Mouse (Mus musculus): ENCODE data around the gene Atp13a2. TPM values are rescaled to one million over a fixed set of nuclear protein-coding genes. Genes with fewer than 3 reads are reported as not detected.
A peak's percentile ranks its signal among the peaks of the same experiment; 100 is the strongest.

Gene Atp13a2
- polyA plus RNA-seq, 1 experiment from 2014 or later = 41.7 TPM

- Histone ChIP-seq H3K4me2 (ENCODE audit: low read depth, low read length) (no peak overlapping the region), H3K27me3 (ENCODE audit: control insufficient read depth, insufficient read depth, low read length) (no peaks in the 10 kb centered on the region), H3K4me3 (replicated peaks; ENCODE audit: low read length) (no peak overlapping the region), H3K4me1 (ENCODE audit: control insufficient read depth, insufficient read depth, low read length) (no peaks in the 10 kb centered on the region), H3K9me3 (replicated peaks; ENCODE audit: control insufficient read depth, low read length) (no peaks in the 10 kb centered on the region), H3K27ac (ENCODE audit: low read length) (no peak overlapping the region), H3K36me3 (ENCODE audit: control insufficient read depth, insufficient read depth, low read length) (no peaks in the 10 kb centered on the region), H3K9ac (ENCODE audit: low read length) (no peak overlapping the region)
- no peak for ATAC-seq (ENCODE audit: insufficient read depth, low FRiP score)
- WGBS = 74% methylated on average over 8 of the region's 8 CpGs
Observed at GRCm38 (mm10) chr4:140949052-140949451, 37.6 kb upstream of the Atp13a2 start.

GRCm38 (mm10) chr4:140949616-140950015 lies 37.1 kb upstream of the Atp13a2 start:
- H3K4me3 ChIP-seq (replicated peaks; ENCODE audit: low read length) = no peak overlapping the region
- H3K4me2 ChIP-seq (ENCODE audit: low read depth, low read length) = no peak overlapping the region
- H3K27ac ChIP-seq (ENCODE audit: low read length) = no peak overlapping the region
- no peaks in the 10 kb centered on the region for H3K36me3 ChIP-seq (ENCODE audit: control insufficient read depth, insufficient read depth, low read length)
- no peaks in the 10 kb centered on the region for H3K9me3 ChIP-seq (replicated peaks; ENCODE audit: control insufficient read depth, low read length)
- H3K9ac ChIP-seq (ENCODE audit: low read length) = no peak overlapping the region
- H3K4me1 ChIP-seq (ENCODE audit: control insufficient read depth, insufficient read depth, low read length) = no peaks in the 10 kb centered on the region
- no peak for ATAC-seq (ENCODE audit: insufficient read depth, low FRiP score)
- 80% methylated on average over 16 of the region's 16 CpGs for WGBS
- H3K27me3 ChIP-seq (ENCODE audit: control insufficient read depth, insufficient read depth, low read length) = no peaks in the 10 kb centered on the region

GRCm38 (mm10) chr4:140950574-140950973 lies 36.1 kb upstream of the Atp13a2 start:
- ATAC-seq (ENCODE audit: insufficient read depth, low FRiP score) = no peak
- Histone ChIP-seq H3K27ac (ENCODE audit: low read length) (no peak overlapping the region), H3K4me3 (replicated peaks; ENCODE audit: low read length) (no peak overlapping the region), H3K36me3 (ENCODE audit: control insufficient read depth, insufficient read depth, low read length) (no peaks in the 10 kb centered on the region), H3K9me3 (replicated peaks; ENCODE audit: control insufficient read depth, low read length) (no peaks in the 10 kb centered on the region), H3K27me3 (ENCODE audit: control insufficient read depth, insufficient read depth, low read length) (no peaks in the 10 kb centered on the region), H3K4me1 (ENCODE audit: control insufficient read depth, insufficient read depth, low read length) (no peaks in the 10 kb centered on the region), H3K4me2 (ENCODE audit: low read depth, low read length) (no peak overlapping the region), H3K9ac (ENCODE audit: low read length) (no peak overlapping the region)
- 70% methylated on average over 3 of the region's 3 CpGs for WGBS

- Histone ChIP-seq H3K36me3 (ENCODE audit: control insufficient read depth, insufficient read depth, low read length) (no peaks in the 10 kb centered on the region), H3K4me1 (ENCODE audit: control insufficient read depth, insufficient read depth, low read length) (peaks cover 4% of the 10 kb centered on the region; the same call in 1 of the 2 replicates), H3K9me3 (replicated peaks; ENCODE audit: control insufficient read depth, low read length) (no peaks in the 10 kb centered on the region), H3K27me3 (ENCODE audit: control insufficient read depth, insufficient read depth, low read length) (no peaks in the 10 kb centered on the region; the same call in 1 of the 2 replicates), H3K9ac (ENCODE audit: low read length) (no peak overlapping the region), H3K27ac (ENCODE audit: low read length) (no peak overlapping the region; the same call in 1 of the 2 replicates), H3K4me2 (ENCODE audit: low read depth, low read length) (no peak overlapping the region), H3K4me3 (replicated peaks; ENCODE audit: low read length) (no peak overlapping the region)
- ATAC-seq (ENCODE audit: insufficient read depth, low FRiP score) = no peak
- WGBS = 84% methylated on average over 18 of the region's 18 CpGs
Observed at GRCm38 (mm10) chr4:140951861-140952641, 34.6 kb upstream of the Atp13a2 start.

GRCm38 (mm10) chr4:140957131-140957702 lies 29.5 kb upstream of the Atp13a2 start:
- Histone ChIP-seq H3K9me3 (replicated peaks; ENCODE audit: control insufficient read depth, low read length) (no peaks in the 10 kb centered on the region), H3K27ac (ENCODE audit: low read length) (no peak overlapping the region), H3K4me1 (ENCODE audit: control insufficient read depth, insufficient read depth, low read length) (peaks cover 14% of the 10 kb centered on the region), H3K27me3 (ENCODE audit: control insufficient read depth, insufficient read depth, low read length) (no peaks in the 10 kb centered on the region; the same call in 1 of the 2 replicates), H3K9ac (ENCODE audit: low read length) (peak overlapping the region; percentile 73), H3K4me2 (ENCODE audit: low read depth, low read length) (peak overlapping the region; percentile 93), H3K4me3 (replicated peaks; ENCODE audit: low read length) (peak overlapping the region; percentile 49), H3K36me3 (ENCODE audit: control insufficient read depth, insufficient read depth, low read length) (no peaks in the 10 kb centered on the region)
- ATAC-seq (ENCODE audit: insufficient read depth, low FRiP score) = no peak
- WGBS = 10% methylated on average over 17 of the region's 17 CpGs

GRCm38 (mm10) chr4:140957725-140958124 lies 28.9 kb upstream of the Atp13a2 start:
- H3K9me3 ChIP-seq (replicated peaks; ENCODE audit: control insufficient read depth, low read length) = no peaks in the 10 kb centered on the region
- peak overlapping the region; percentile 93 for H3K4me2 ChIP-seq (ENCODE audit: low read depth, low read length)
- no peaks in the 10 kb centered on the region; the same call in 1 of the 2 replicates for H3K27me3 ChIP-seq (ENCODE audit: control insufficient read depth, insufficient read depth, low read length)
- H3K9ac ChIP-seq (ENCODE audit: low read length) = peak overlapping the region; percentile 73
- H3K27ac ChIP-seq (ENCODE audit: low read length) = no peak overlapping the region
- H3K4me3 ChIP-seq (replicated peaks; ENCODE audit: low read length) = peak overlapping the region; percentile 49
- peaks cover 19% of the 10 kb centered on the region for H3K4me1 ChIP-seq (ENCODE audit: control insufficient read depth, insufficient read depth, low read length)
- WGBS = 2% methylated on average over 13 of the region's 13 CpGs
- no peaks in the 10 kb centered on the region for H3K36me3 ChIP-seq (ENCODE audit: control insufficient read depth, insufficient read depth, low read length)
- no peak for ATAC-seq (ENCODE audit: insufficient read depth, low FRiP score)

- Histone ChIP-seq H3K4me3 (replicated peaks; ENCODE audit: low read length) (no peak overlapping the region), H3K9ac (ENCODE audit: low read length) (no peak overlapping the region), H3K4me2 (ENCODE audit: low read depth, low read length) (no peak overlapping the region), H3K27me3 (ENCODE audit: control insufficient read depth, insufficient read depth, low read length) (no peaks in the 10 kb centered on the region; the same call in 1 of the 2 replicates), H3K4me1 (ENCODE audit: control insufficient read depth, insufficient read depth, low read length) (peaks cover 25% of the 10 kb centered on the region), H3K9me3 (replicated peaks; ENCODE audit: control insufficient read depth, low read length) (no peaks in the 10 kb centered on the region), H3K27ac (ENCODE audit: low read length) (no peak overlapping the region), H3K36me3 (ENCODE audit: control insufficient read depth, insufficient read depth, low read length) (no peaks in the 10 kb centered on the region)
- WGBS = 59% methylated on average over 6 of the region's 6 CpGs
- no peak for ATAC-seq (ENCODE audit: insufficient read depth, low FRiP score)
Observed at GRCm38 (mm10) chr4:140958319-140958718, 28.4 kb upstream of the Atp13a2 start.

GRCm38 (mm10) chr4:140959128-140959679 lies 27.5 kb upstream of the Atp13a2 start:
- H3K4me2 ChIP-seq (ENCODE audit: low read depth, low read length) = no peak overlapping the region
- no peak overlapping the region; the same call in 1 of the 2 replicates for H3K9ac ChIP-seq (ENCODE audit: low read length)
- no peaks in the 10 kb centered on the region; the same call in 1 of the 2 replicates for H3K27me3 ChIP-seq (ENCODE audit: control insufficient read depth, insufficient read depth, low read length)
- H3K4me3 ChIP-seq (replicated peaks; ENCODE audit: low read length) = no peak overlapping the region
- H3K27ac ChIP-seq (ENCODE audit: low read length) = no peak overlapping the region
- WGBS = 78% methylated on average over 7 of the region's 7 CpGs
- H3K9me3 ChIP-seq (replicated peaks; ENCODE audit: control insufficient read depth, low read length) = no peaks in the 10 kb centered on the region
- H3K36me3 ChIP-seq (ENCODE audit: control insufficient read depth, insufficient read depth, low read length) = no peaks in the 10 kb centered on the region
- peaks cover 29% of the 10 kb centered on the region for H3K4me1 ChIP-seq (ENCODE audit: control insufficient read depth, insufficient read depth, low read length)
- ATAC-seq (ENCODE audit: insufficient read depth, low FRiP score) = no peak
